Mouse (Mus musculus): ENCODE measurements around the gene Myh11. TPM values are rescaled to one million over a fixed set of nuclear protein-coding genes. Genes with fewer than 3 reads are reported as not detected.

Myh11 gene
- total and polyA plus RNA-seq, 2 experiments: 0.34 to 2.0 TPM

- DNase-seq (ENCODE audit: extremely low read depth, low read depth, low spot score): no peak
- Histone ChIP-seq H3K9ac (ENCODE audit: low read depth, low read length) (no peak overlapping the region), H3K36me3 (ENCODE audit: control insufficient read depth, insufficient read depth, low read length) (peaks cover 30% of the 10 kb centered on the region), H3K4me3 (ENCODE audit: insufficient read depth, low read depth, low read length) (no peak overlapping the region), H3K27ac (replicated peaks; ENCODE audit: insufficient read depth, low read depth, low read length) (no peak overlapping the region), H3K4me1 (ENCODE audit: control insufficient read depth, insufficient read depth, low read length) (peaks cover 16% of the 10 kb centered on the region), H3K27me3 (ENCODE audit: control insufficient read depth, insufficient read depth, low read length) (no peaks in the 10 kb centered on the region), H3K79me2 (ENCODE audit: control insufficient read depth, insufficient read depth, low read length) (peaks cover 5% of the 10 kb centered on the region; the same call in 1 of the 2 replicates)
- 85% methylated on average over 6 of the region's 6 CpGs for WGBS
- TF ChIP-seq POLR2A (IDR thresholded peaks at IDR 0.05; ENCODE audit: extremely low read depth, insufficient read depth, low read length) (no peak), CTCF (IDR thresholded peaks at IDR 0.05; ENCODE audit: low read depth, low read length) (no peak)
These were observed 110.9 kb downstream of the Myh11 start for GRCm38 (mm10) chr16:14180163-14180733.

DNA sequence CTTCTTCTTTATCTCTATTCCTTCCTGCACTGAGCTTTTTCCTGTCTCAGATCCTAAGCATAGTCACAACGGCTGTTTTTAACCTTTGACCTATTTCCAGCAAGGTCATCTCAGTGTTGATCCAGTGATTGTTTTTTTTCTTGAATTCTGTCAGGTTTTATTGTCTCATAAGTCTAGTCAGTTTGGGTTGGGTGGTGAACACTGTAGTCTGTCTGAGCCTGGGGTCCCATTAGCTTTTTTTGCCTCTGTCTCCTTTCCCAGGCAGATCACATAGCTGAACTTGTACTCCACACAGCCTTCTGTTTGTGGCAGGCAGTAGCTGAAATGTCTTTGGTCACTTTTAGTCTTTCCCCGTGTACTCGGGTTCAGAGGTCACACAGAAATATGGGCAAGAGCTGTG, 113.1 kb downstream of the Myh11 start:
- WGBS: 10% methylated on average over 3 of the region's 3 CpGs
- DNase-seq (ENCODE audit: extremely low read depth, low read depth, low spot score): peak; percentile 67
- Histone ChIP-seq H3K4me1 (ENCODE audit: control insufficient read depth, insufficient read depth, low read length) (peaks cover 16% of the 10 kb centered on the region), H3K27ac (replicated peaks; ENCODE audit: insufficient read depth, low read depth, low read length) (peak overlapping the region; percentile 98), H3K27me3 (ENCODE audit: control insufficient read depth, insufficient read depth, low read length) (no peaks in the 10 kb centered on the region), H3K4me3 (ENCODE audit: insufficient read depth, low read depth, low read length) (no peak overlapping the region), H3K36me3 (ENCODE audit: control insufficient read depth, insufficient read depth, low read length) (peaks cover 23% of the 10 kb centered on the region), H3K9ac (ENCODE audit: low read depth, low read length) (no peak overlapping the region), H3K79me2 (ENCODE audit: control insufficient read depth, insufficient read depth, low read length) (peaks cover 5% of the 10 kb centered on the region; the same call in 1 of the 2 replicates)
- TF ChIP-seq POLR2A (IDR thresholded peaks at IDR 0.05; ENCODE audit: extremely low read depth, insufficient read depth, low read length) (no peak), CTCF (IDR thresholded peaks at IDR 0.05; ENCODE audit: low read depth, low read length) (no peak)

DNA sequence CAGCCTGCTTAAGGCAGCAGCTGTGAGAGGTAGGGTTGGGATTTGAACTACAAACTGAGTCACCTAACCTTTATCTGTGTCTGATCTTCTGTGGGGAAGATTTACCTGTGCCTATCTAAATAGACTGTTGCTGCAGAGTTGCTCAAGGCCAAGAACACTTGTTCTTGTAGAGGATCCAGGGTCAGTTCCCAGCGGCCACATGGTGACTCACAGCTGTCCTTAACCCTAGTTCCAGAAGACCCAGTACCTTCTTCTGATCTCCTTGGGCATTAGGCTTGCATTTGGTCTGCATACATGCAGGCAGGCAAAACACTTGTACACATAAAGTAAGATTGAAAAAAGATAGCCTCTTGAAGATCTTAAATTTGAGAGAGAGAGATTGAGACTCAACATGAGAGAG, 121.5 kb downstream of the Myh11 start:
- TF ChIP-seq CTCF (IDR thresholded peaks at IDR 0.05; ENCODE audit: low read depth, low read length) (no peak), POLR2A (IDR thresholded peaks at IDR 0.05; ENCODE audit: extremely low read depth, insufficient read depth, low read length) (no peak)
- H3K4me3 ChIP-seq (ENCODE audit: insufficient read depth, low read depth, low read length): no peak overlapping the region
- no peaks in the 10 kb centered on the region; the same call in 1 of the 2 replicates for H3K4me1 ChIP-seq (ENCODE audit: control insufficient read depth, insufficient read depth, low read length)
- DNase-seq (ENCODE audit: extremely low read depth, low read depth, low spot score): no peak
- H3K27ac ChIP-seq (replicated peaks; ENCODE audit: insufficient read depth, low read depth, low read length): no peak overlapping the region
- WGBS: 89% methylated on average over 1 of the region's 1 CpGs
- no peaks in the 10 kb centered on the region for H3K27me3 ChIP-seq (ENCODE audit: control insufficient read depth, insufficient read depth, low read length)
- H3K9ac ChIP-seq (ENCODE audit: low read depth, low read length): no peak overlapping the region
- peaks cover 27% of the 10 kb centered on the region for H3K36me3 ChIP-seq (ENCODE audit: control insufficient read depth, insufficient read depth, low read length)
- H3K79me2 ChIP-seq (ENCODE audit: control insufficient read depth, insufficient read depth, low read length): peaks cover 8% of the 10 kb centered on the region

DNA sequence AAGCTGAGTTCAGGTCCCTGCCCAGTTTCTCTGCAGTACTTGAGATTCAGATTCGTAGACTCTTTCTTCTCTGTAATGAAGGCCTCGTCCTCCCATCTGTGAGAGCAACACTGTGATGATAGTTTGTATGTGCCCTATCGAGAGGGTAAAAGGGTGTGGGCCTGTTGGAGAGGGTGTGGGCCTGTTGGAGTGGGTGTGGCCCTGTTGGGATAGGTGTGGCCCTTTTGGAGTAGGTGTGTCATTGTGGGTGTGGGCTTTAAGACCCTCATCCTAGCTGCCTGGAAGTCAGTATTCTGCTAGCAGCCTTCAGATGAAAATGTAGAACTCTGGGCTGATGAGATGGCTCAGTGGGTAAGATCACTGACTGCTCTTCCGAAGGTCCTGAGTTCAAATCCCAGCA, 124.7 kb downstream of the Myh11 start:
- H3K27ac ChIP-seq (replicated peaks; ENCODE audit: insufficient read depth, low read depth, low read length): no peak overlapping the region
- TF ChIP-seq POLR2A (IDR thresholded peaks at IDR 0.05; ENCODE audit: extremely low read depth, insufficient read depth, low read length) (no peak), CTCF (IDR thresholded peaks at IDR 0.05; ENCODE audit: low read depth, low read length) (no peak)
- peaks cover 13% of the 10 kb centered on the region for H3K36me3 ChIP-seq (ENCODE audit: control insufficient read depth, insufficient read depth, low read length)
- no peak for DNase-seq (ENCODE audit: extremely low read depth, low read depth, low spot score)
- WGBS: 91% methylated on average over 4 of the region's 4 CpGs
- peaks cover 8% of the 10 kb centered on the region for H3K4me1 ChIP-seq (ENCODE audit: control insufficient read depth, insufficient read depth, low read length)
- no peak overlapping the region for H3K9ac ChIP-seq (ENCODE audit: low read depth, low read length)
- H3K27me3 ChIP-seq (ENCODE audit: control insufficient read depth, insufficient read depth, low read length): no peaks in the 10 kb centered on the region
- no peak overlapping the region for H3K4me3 ChIP-seq (ENCODE audit: insufficient read depth, low read depth, low read length)
- H3K79me2 ChIP-seq (ENCODE audit: control insufficient read depth, insufficient read depth, low read length): peaks cover 11% of the 10 kb centered on the region

GRCm38 (mm10) chr16:14163731-14164130, 127.4 kb downstream of the Myh11 start:
- Histone ChIP-seq H3K9ac (ENCODE audit: low read depth, low read length) (peak overlapping the region; percentile 84), H3K4me3 (ENCODE audit: insufficient read depth, low read depth, low read length) (peak overlapping the region; percentile 84), H3K4me1 (ENCODE audit: control insufficient read depth, insufficient read depth, low read length) (peaks cover 8% of the 10 kb centered on the region), H3K27me3 (ENCODE audit: control insufficient read depth, insufficient read depth, low read length) (no peaks in the 10 kb centered on the region), H3K36me3 (ENCODE audit: control insufficient read depth, insufficient read depth, low read length) (no peaks in the 10 kb centered on the region), H3K27ac (replicated peaks; ENCODE audit: insufficient read depth, low read depth, low read length) (no peak overlapping the region), H3K79me2 (ENCODE audit: control insufficient read depth, insufficient read depth, low read length) (peaks cover 13% of the 10 kb centered on the region)
- 8% methylated on average over 10 of the region's 10 CpGs for WGBS
- TF ChIP-seq CTCF (IDR thresholded peaks at IDR 0.05; ENCODE audit: low read depth, low read length) (no peak), POLR2A (IDR thresholded peaks at IDR 0.05; ENCODE audit: extremely low read depth, insufficient read depth, low read length) (no peak)
- peak; percentile 43 for DNase-seq (ENCODE audit: extremely low read depth, low read depth, low spot score)

DNA sequence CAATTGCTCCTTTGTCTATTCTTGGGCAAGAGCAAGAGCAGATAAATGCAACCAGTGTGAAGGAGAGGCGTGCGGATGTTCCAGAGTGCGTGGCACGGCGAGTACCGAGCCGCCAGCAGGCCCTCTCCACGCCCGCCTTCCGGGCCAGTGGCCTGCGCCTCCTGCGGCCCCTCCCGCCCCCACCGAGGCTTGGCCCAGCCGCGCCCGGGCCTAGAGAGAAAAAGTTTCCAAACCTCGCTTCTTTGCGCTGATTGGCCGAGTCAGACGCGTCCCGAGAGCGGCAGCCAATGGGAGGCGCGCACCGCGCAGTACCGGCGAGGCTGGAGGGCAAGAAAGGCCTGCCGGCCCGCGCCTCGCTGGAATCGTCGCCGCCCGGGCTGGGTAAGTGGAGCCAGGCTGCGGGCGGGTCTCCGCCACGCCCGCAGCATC, 128.2 kb downstream of the Myh11 start, which contains the start of the genes Nde1 and Marf1:
Gene Nde1 (plus strand): TSS at position 288 of the 429 bp plus-strand sequence.
Gene Marf1 (minus strand): TSS at position 364 of the 429 bp plus-strand sequence.
- TF ChIP-seq CTCF (IDR thresholded peaks at IDR 0.05; ENCODE audit: low read depth, low read length) (no peak), POLR2A (IDR thresholded peaks at IDR 0.05; ENCODE audit: extremely low read depth, insufficient read depth, low read length) (peak; percentile 77)
- H3K27ac ChIP-seq (replicated peaks; ENCODE audit: insufficient read depth, low read depth, low read length): peak within 1 kb of the TSS; percentile 93
- H3K27me3 ChIP-seq (ENCODE audit: control insufficient read depth, insufficient read depth, low read length): no peaks in the 10 kb centered on the region
- peak within 1 kb of the TSS; percentile 84 for H3K4me3 ChIP-seq (ENCODE audit: insufficient read depth, low read depth, low read length)
- peaks cover 10% of the 10 kb centered on the region for H3K4me1 ChIP-seq (ENCODE audit: control insufficient read depth, insufficient read depth, low read length)
- no peaks in the 10 kb centered on the region for H3K36me3 ChIP-seq (ENCODE audit: control insufficient read depth, insufficient read depth, low read length)
- DNase-seq (ENCODE audit: extremely low read depth, low read depth, low spot score): peak; percentile 87
- H3K9ac ChIP-seq (ENCODE audit: low read depth, low read length): peak within 1 kb of the TSS; percentile 84
- under 1% methylated on average over 43 of the region's 43 CpGs for WGBS
- H3K79me2 ChIP-seq (ENCODE audit: control insufficient read depth, insufficient read depth, low read length): peaks cover 16% of the 10 kb centered on the region
